Mouse (Mus musculus) heart, postnatal 10 days (tissue): ENCODE measurements around the gene Adad1. TPM values are rescaled to one million over a fixed set of nuclear protein-coding genes. Genes with fewer than 3 reads are reported as not detected.

Source experiments
- DNase-seq, 2 experiments: peaks; one replicate each; pipeline ENCODE4 v3.0.0; 2021
- intact Hi-C: fragments of 180-260 bp; cut with DNase I; formaldehyde crosslinking; loops from one replicate; pipeline ENCODE4 v1.15.1; 2025
- total RNA-seq, 2 experiments: library from RNA; stranded (reverse); gene quantifications; 2 replicates each; pipeline ENCODE4 v1.2.3; 2021

Gene Adad1
- total RNA-seq, 2 experiments from 2014 or later = not detected

DNA sequence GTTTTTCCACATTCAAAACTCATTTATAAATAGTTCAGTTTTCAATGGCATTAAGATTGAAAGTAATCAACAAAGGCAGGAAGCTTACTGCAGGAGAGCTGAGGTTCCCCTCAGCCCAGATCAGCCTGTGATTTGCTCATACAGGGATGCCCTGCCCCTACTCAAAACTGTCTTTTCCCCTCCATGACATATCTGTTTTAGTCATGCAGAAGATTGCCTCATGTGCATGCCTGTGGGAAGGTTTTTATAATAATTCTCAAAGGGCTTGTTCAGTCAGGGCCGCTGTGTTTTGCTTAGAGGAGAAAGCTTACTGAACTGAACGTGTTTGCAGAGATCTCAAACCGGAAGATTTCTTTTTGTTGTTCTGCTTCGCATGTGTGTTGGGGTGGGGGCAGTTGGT lies 97.8 kb downstream of the Adad1 start:
- no peak for DNase-seq
- intact Hi-C loops = no loop called here

DNA sequence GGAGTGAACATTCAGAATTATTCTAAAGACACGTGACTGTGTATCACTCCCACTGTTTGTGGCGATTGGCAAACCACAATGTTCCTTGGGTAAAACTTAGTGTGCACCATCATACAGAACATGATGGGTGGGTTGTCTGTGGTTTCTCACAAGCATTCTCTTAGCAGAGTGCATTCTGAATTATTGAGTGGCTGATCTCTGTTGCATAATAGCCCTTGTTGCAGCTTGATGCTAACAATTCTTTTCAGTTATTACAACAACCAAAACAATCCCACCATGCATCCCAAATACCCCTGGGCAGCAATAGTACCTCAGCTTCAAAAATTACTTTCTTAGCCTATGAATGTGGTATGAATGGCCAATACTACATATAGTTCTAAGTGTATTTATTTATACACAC lies 106.0 kb downstream of the Adad1 start:
- no peak for DNase-seq
- intact Hi-C loops = no loop called here

Other genes with a start within 250 kb of the Adad1 start
- 10 to 100 TPM; 49.5 to 51.8 TPM for gene 4932438A13Rik, start 200.4 kb upstream of the Adad1 start, total RNA-seq
- gene Il2, start 62.4 kb downstream of the Adad1 start, total RNA-seq = not detected
- not detected for gene Il21, start 169.1 kb downstream of the Adad1 start, total RNA-seq
- gene Bbs12, start 249.0 kb downstream of the Adad1 start, total RNA-seq = 1 to 10 TPM; 1.2 to 1.7 TPM
- gene Cetn4, start 249.2 kb downstream of the Adad1 start, total RNA-seq = under 1 TPM; 0.57 to 0.93 TPM